Mouse (Mus musculus) megakaryocyte, embryonic 14.5 days (primary cell): ENCODE results near the gene Tacc2.

Experiments used
- FLI1 ChIP-seq: IDR thresholded peaks from 2 replicates; pipeline ENCODE4 v1.6.1; 2012; ENCODE audit warnings: low read length, inconsistent platforms, mixed read lengths
- GATA1 ChIP-seq: IDR thresholded peaks from 3 replicates; pipeline ENCODE4 v1.6.1; 2012; ENCODE audit warnings: mixed read lengths, low read length, inconsistent platforms, borderline replicate concordance

DNA sequence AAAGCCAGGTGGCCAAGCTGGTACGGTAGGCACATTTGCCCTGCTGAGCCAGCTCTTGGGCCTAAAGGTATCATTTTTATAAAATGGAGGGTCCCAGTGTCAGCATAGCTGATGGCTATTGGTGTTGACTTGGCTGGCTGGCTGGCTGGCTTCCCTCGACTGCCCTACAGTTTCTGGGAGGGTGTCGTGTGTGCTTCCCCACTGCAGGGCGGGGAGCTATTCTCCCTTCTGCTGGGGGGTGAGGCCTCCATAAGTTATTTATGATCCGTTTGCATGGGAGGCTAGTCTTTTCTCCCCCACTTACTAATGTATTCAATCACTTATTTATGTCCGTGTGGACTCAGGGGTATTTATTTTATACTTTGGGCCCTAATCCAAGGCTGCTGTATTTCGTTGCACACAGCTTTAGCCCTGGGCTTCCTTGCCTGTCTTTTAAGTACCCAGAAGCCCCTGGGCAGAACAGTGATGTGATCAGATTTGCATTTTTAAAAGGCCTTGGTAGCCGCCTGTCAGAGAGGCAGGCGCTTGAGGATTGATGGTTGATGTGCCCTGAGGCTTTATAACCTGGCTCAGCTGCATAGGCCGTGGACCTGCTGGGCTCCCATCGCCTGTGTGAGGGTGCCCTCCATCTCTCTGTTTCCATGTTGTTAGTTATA, 99.8 kb downstream of the Tacc2 start:
- TF ChIP-seq GATA1: no peak
- TF ChIP-seq FLI1: no peak
